Mouse (Mus musculus): ENCODE measurements around the gene Strada. TPM values are rescaled to one million over a fixed set of nuclear protein-coding genes. Genes with fewer than 3 reads are reported as not detected.

Gene Strada
- total and polyA plus RNA-seq, 2 experiments from 2014 or later = 25.0 to 39.2 TPM

DNA sequence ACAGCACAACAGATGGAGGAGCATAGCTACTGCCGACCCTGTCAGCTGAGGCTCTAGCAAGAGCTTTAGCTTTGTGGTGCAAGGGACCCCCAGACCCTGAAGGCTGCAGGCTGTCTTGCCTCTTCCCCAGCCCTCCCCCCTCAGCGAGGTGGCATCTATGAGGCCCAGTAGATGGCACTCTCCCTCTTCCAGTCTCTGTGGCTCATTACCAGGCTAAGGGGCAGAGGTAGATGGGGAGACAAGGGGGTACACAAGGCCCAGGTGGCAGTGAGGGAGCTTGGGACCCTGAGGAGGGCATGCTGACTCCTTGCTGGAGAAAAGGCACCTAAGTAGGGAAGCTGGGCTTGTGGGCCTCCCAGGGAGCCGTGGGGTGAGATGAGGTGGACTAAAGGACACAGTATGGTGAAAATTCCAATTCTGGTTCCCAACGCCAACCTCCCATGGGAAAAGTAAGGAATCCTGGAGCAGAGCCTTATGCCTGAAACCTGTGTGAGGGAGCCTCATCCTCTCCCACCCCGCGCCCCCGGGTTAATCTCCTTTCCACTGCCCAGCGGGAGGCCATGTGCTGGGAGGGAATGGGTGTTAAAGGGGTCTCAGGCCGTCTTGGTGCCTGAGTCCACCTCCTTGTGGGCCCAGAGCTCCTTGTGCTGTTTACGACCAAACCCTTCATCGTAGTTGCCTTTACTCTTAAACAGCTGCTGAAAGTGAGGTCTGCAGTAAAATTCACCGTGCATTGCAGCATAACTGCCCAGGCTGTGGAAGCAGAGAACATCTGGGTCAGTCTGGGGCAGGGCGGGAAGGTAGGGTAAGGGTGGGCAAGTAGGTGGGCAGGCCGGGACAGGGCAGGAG lies 43.7 kb downstream of the Strada start:
- peaks cover 11% of the 10 kb centered on the region; the same call in 1 of the 2 replicates for H3K4me1 ChIP-seq (ENCODE audit: insufficient read depth, low read length)
- H3K4me2 ChIP-seq (ENCODE audit: low read depth, low read length) = peak overlapping the region; percentile 87
- no peak overlapping the region for H3K9ac ChIP-seq (replicated peaks; ENCODE audit: low read length)
- H3K27ac ChIP-seq = 0 out of 2 replicates have a peak overlapping the region, but pooled peaks have one; percentile 5
- H3K27me3 ChIP-seq (ENCODE audit: insufficient read depth, low read length) = no peaks in the 10 kb centered on the region
- no peak overlapping the region for H3K4me3 ChIP-seq (ENCODE audit: low read length)
- peaks cover 24% of the 10 kb centered on the region for H3K36me3 ChIP-seq (ENCODE audit: insufficient read depth, low read length)
- H3K9me3 ChIP-seq (ENCODE audit: low read length) = no peaks in the 10 kb centered on the region
- WGBS = 56% methylated on average over 14 of the region's 14 CpGs
- TF ChIP-seq CTCF (IDR thresholded peaks at IDR 0.05; ENCODE audit: low read depth) = peak; percentile 63
- DNase-seq (ENCODE audit: low spot score) = peak; percentile 49
- no peak for ATAC-seq

DNA sequence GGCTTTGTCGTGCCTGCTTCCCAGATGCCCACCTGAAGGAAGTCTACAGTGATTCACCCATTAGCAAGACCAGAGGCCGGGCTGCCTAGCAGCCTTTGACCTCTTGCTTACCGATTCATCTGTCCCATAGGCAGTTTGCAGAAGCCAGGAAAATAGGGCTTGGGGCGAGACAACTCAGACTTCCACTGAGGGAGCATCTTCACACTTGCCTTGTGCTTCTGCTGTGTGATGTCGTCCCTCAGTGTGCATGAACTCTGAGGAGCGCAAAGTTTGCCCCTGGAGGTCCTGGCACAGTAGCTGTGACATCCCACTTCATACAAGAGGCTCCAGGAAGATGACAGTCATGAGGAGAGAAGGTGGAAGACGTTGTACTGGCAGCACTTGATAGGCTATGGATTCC lies 44.8 kb downstream of the Strada start:
- DNase-seq (ENCODE audit: low spot score) = no peak
- peaks cover 11% of the 10 kb centered on the region; the same call in 1 of the 2 replicates for H3K4me1 ChIP-seq (ENCODE audit: insufficient read depth, low read length)
- no peaks in the 10 kb centered on the region for H3K27me3 ChIP-seq (ENCODE audit: insufficient read depth, low read length)
- H3K9me3 ChIP-seq (ENCODE audit: low read length) = no peaks in the 10 kb centered on the region
- ATAC-seq = no peak
- WGBS = 89% methylated on average over 7 of the region's 7 CpGs
- peaks cover 25% of the 10 kb centered on the region for H3K36me3 ChIP-seq (ENCODE audit: insufficient read depth, low read length)
- no peak overlapping the region for H3K4me3 ChIP-seq (ENCODE audit: low read length)
- no peak for TF ChIP-seq CTCF (IDR thresholded peaks at IDR 0.05; ENCODE audit: low read depth)
- no peak overlapping the region for H3K27ac ChIP-seq
- no peak overlapping the region for H3K4me2 ChIP-seq (ENCODE audit: low read depth, low read length)
- no peak overlapping the region for H3K9ac ChIP-seq (replicated peaks; ENCODE audit: low read length)

DNA sequence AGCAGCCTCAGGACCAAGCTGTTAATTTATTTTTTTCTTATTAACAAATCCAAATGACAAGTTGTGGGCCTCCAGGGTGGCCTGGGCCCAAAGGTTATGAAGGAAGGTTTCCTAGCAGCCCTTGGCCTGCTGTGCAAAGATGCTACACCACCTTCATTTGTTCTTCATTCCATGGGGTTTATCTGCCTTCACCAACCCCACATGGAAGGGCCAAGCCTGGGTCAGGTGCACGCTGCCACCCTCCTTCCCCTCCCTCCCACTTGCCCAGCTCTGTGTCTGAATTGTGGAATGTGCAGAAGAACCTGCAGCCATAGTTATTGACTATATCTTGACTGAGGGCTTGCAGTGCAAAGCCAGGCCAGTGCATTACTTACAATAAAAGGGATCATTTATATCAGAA lies 45.7 kb downstream of the Strada start:
- ATAC-seq = no peak

DNA sequence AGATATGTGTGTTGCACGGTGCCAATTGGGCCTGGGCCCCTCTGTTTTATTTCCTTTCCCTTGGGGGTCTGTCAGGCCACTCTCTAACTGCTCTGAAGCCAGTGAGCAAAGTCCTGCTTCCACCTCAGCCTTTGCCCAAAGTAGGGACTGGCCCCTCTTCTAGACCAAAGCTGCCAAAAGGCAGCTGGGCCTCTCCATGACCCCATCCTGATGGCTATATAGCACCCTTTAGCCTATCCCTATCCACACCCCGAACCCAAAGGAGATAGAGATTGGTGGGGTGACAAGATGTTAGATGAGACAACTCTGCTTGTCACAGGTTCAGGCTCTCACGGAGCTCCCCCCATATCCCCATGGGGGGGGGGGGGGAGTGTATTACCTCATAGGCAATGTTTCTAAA lies 46.2 kb downstream of the Strada start:
- DNase-seq (ENCODE audit: low spot score) (no peak), ATAC-seq (no peak)
- H3K27ac ChIP-seq = no peak overlapping the region
- 52% methylated on average over 3 of the region's 3 CpGs for WGBS
- H3K4me3 ChIP-seq (ENCODE audit: low read length) = no peak overlapping the region
- no peak overlapping the region for H3K9ac ChIP-seq (replicated peaks; ENCODE audit: low read length)
- peaks cover 39% of the 10 kb centered on the region for H3K36me3 ChIP-seq (ENCODE audit: insufficient read depth, low read length)
- no peak for TF ChIP-seq CTCF (IDR thresholded peaks at IDR 0.05; ENCODE audit: low read depth)
- H3K4me2 ChIP-seq (ENCODE audit: low read depth, low read length) = no peak overlapping the region
- no peaks in the 10 kb centered on the region for H3K9me3 ChIP-seq (ENCODE audit: low read length)
- H3K4me1 ChIP-seq (ENCODE audit: insufficient read depth, low read length) = peaks cover 4% of the 10 kb centered on the region; the same call in 1 of the 2 replicates
- no peaks in the 10 kb centered on the region for H3K27me3 ChIP-seq (ENCODE audit: insufficient read depth, low read length)

More for the DNA sequence above, 45.7 kb downstream of the Strada start:
- no peak overlapping the region for H3K27ac ChIP-seq
- TF ChIP-seq CTCF (IDR thresholded peaks at IDR 0.05; ENCODE audit: low read depth) = no peak
- DNase-seq (ENCODE audit: low spot score) = no peak
- H3K36me3 ChIP-seq (ENCODE audit: insufficient read depth, low read length) = peaks cover 34% of the 10 kb centered on the region
- no peaks in the 10 kb centered on the region for H3K27me3 ChIP-seq (ENCODE audit: insufficient read depth, low read length)
- no peak overlapping the region for H3K4me3 ChIP-seq (ENCODE audit: low read length)
- H3K4me2 ChIP-seq (ENCODE audit: low read depth, low read length) = no peak overlapping the region
- H3K4me1 ChIP-seq (ENCODE audit: insufficient read depth, low read length) = peaks cover 9% of the 10 kb centered on the region; the same call in 1 of the 2 replicates
- WGBS = 90% methylated on average over 1 of the region's 1 CpGs
- no peak overlapping the region for H3K9ac ChIP-seq (replicated peaks; ENCODE audit: low read length)
- H3K9me3 ChIP-seq (ENCODE audit: low read length) = no peaks in the 10 kb centered on the region

DNA sequence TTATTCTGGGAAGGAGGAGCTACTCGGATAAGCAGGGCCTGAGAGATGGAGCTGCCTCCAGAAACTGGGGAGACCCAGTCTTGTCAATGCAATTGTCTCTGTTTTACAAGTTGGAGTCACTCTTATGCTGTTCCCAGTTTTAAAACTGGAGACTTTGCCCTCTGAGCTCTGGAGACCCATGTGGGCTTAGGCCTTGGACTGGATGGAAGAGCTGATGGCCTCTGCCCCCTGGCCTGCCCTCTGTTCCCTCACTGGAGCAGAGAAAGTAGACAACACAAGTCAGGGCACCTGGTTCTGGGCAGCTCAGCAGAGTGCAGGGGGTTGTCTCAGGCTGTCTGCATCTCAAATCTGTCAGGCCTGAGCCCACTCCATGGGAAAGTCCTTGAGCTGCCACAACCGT lies 47.2 kb downstream of the Strada start:
- H3K4me3 ChIP-seq (ENCODE audit: low read length) = no peak overlapping the region
- H3K36me3 ChIP-seq (ENCODE audit: insufficient read depth, low read length) = peaks cover 48% of the 10 kb centered on the region
- no peak overlapping the region for H3K4me2 ChIP-seq (ENCODE audit: low read depth, low read length)
- H3K27me3 ChIP-seq (ENCODE audit: insufficient read depth, low read length) = no peaks in the 10 kb centered on the region
- H3K27ac ChIP-seq = no peak overlapping the region
- TF ChIP-seq CTCF (IDR thresholded peaks at IDR 0.05; ENCODE audit: low read depth) = no peak
- 68% methylated on average over 2 of the region's 2 CpGs for WGBS
- no peaks in the 10 kb centered on the region for H3K4me1 ChIP-seq (ENCODE audit: insufficient read depth, low read length)
- no peak for DNase-seq (ENCODE audit: low spot score)
- no peaks in the 10 kb centered on the region for H3K9me3 ChIP-seq (ENCODE audit: low read length)
- no peak overlapping the region for H3K9ac ChIP-seq (replicated peaks; ENCODE audit: low read length)
- ATAC-seq = no peak

DNA sequence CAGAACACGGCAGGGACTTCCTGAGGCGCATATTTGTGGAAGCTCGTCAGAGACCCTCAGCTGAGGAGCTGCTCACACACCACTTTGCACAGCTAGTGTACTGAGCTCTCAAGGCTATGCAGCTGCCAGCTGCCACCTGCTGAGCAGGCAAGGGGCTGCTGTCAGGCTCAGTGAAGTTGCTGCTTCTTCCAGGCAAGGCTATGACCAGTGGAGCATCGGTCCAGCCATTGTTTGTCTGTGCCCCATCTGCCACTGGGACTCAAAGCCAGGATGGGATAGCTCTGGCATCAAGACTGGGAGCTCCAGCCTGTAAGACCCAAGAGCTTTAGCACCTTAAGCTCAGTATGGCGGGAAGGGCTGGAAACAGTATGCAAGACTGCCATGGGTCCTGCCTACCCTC lies 47.9 kb downstream of the Strada start:
- Histone ChIP-seq H3K4me3 (ENCODE audit: low read length) (no peak overlapping the region), H3K4me1 (ENCODE audit: insufficient read depth, low read length) (no peaks in the 10 kb centered on the region), H3K9me3 (ENCODE audit: low read length) (no peaks in the 10 kb centered on the region), H3K27ac (peak overlapping the region; percentile 32), H3K4me2 (ENCODE audit: low read depth, low read length) (no peak overlapping the region), H3K9ac (replicated peaks; ENCODE audit: low read length) (no peak overlapping the region), H3K27me3 (ENCODE audit: insufficient read depth, low read length) (no peaks in the 10 kb centered on the region), H3K36me3 (ENCODE audit: insufficient read depth, low read length) (peaks cover 54% of the 10 kb centered on the region)
- ATAC-seq (peak; percentile 27), DNase-seq (ENCODE audit: low spot score) (peak; percentile 34)
- WGBS = 51% methylated on average over 5 of the region's 5 CpGs
- TF ChIP-seq CTCF (IDR thresholded peaks at IDR 0.05; ENCODE audit: low read depth) = 0 out of 2 replicates have a peak, but pooled peaks have one; percentile 3

DNA sequence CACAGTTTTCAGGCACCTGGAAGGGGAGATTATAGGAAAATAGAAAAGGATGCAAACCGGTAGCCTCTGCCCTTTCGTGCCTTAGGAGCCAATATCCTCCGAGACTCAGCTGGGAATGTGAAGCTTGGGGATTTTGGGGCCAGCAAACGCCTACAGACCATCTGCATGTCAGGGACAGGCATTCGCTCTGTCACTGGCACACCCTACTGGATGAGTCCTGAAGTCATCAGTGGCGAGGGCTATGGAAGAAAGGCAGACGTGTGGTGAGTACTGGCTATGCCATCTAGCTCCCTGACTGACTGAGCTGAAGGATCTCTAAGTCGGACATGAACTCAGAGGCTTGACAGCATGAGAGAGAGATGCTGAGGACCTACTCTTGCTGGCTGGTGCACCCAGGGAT lies 49.8 kb downstream of the Strada start:
- H3K4me2 ChIP-seq (ENCODE audit: low read depth, low read length) = no peak overlapping the region
- H3K36me3 ChIP-seq (ENCODE audit: insufficient read depth, low read length) = peaks cover 56% of the 10 kb centered on the region
- TF ChIP-seq CTCF (IDR thresholded peaks at IDR 0.05; ENCODE audit: low read depth) = peak; percentile 12; the same call in 1 of the 2 replicates
- ATAC-seq (no peak), DNase-seq (ENCODE audit: low spot score) (no peak)
- H3K27ac ChIP-seq = no peak overlapping the region
- no peak overlapping the region for H3K9ac ChIP-seq (replicated peaks; ENCODE audit: low read length)
- no peaks in the 10 kb centered on the region for H3K27me3 ChIP-seq (ENCODE audit: insufficient read depth, low read length)
- no peaks in the 10 kb centered on the region for H3K4me1 ChIP-seq (ENCODE audit: insufficient read depth, low read length)
- H3K9me3 ChIP-seq (ENCODE audit: low read length) = no peaks in the 10 kb centered on the region
- WGBS = 72% methylated on average over 8 of the region's 8 CpGs
- H3K4me3 ChIP-seq (ENCODE audit: low read length) = no peak overlapping the region
